Mouse (Mus musculus): ENCODE results near the gene Smyd1. TPM values are rescaled to one million over a fixed set of nuclear protein-coding genes. Genes with fewer than 3 reads are reported as not detected.
A peak's percentile ranks its signal among the peaks of the same experiment; 100 is the strongest.

Gene Smyd1
- polyA plus RNA-seq, 1 experiment, result 2.5 TPM

DNA sequence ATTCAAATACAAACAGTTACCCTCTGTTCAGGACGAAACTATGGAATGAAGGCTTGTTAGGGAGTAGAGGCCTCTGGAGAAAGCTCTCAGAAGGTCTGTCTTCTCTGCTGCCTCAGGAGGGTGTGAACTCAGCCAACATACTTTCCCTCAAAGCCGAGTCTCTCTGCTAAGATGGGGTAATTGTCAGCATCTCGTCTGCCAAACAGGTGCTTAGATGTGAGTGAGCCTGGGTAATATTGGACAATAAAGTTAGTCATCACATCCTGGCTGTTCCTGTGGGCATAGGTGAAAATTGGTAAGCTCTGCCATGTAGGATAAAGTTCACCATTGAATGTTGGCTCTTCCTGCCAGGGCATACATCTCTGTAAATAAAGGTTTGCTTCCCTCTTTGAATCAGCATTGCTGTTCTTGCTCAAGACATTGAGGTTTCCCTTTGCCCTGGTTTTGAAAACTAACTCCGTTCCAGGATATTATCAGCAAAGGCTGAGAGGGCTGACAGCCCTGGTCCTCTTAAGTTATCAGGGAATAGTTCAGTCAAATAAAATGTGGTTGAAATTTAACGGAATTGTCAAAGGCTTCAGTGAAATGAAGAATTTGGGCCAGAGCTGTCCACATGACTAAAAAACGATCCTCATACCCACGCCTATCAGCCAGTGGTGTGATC is 137.0 kb downstream of the Smyd1 start:
- Histone ChIP-seq H3K4me3 (ENCODE audit: insufficient read depth, low read depth, low read length) (no peak overlapping the region), H3K27ac (replicated peaks; ENCODE audit: low read depth, low read length) (peak overlapping the region; percentile 81), H3K4me1 (ENCODE audit: control insufficient read depth, insufficient read depth, insufficient read length, low read length) (no peaks in the 10 kb centered on the region)

DNA sequence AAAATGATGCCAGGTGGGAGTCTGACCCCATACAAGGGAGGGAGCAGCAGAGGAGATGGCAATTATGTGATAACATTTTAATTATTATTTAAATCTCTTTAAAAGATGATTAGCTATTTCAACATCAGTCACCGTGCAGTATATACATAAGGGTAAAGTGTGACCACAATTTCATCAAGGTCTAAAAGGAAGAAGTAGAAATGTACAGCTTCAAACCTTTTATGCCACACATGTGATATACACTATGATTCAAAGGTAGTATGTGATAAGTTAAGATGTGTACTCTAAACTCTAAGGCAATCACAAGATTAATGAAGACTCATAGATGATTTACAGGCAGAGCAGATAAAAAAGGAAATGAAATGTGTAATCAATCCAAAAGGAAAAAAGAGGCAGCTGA is 141.4 kb downstream of the Smyd1 start:
- Histone ChIP-seq H3K4me3 (ENCODE audit: insufficient read depth, low read depth, low read length) (no peak overlapping the region), H3K27ac (replicated peaks; ENCODE audit: low read depth, low read length) (no peak overlapping the region), H3K4me1 (ENCODE audit: control insufficient read depth, insufficient read depth, insufficient read length, low read length) (no peaks in the 10 kb centered on the region)

DNA sequence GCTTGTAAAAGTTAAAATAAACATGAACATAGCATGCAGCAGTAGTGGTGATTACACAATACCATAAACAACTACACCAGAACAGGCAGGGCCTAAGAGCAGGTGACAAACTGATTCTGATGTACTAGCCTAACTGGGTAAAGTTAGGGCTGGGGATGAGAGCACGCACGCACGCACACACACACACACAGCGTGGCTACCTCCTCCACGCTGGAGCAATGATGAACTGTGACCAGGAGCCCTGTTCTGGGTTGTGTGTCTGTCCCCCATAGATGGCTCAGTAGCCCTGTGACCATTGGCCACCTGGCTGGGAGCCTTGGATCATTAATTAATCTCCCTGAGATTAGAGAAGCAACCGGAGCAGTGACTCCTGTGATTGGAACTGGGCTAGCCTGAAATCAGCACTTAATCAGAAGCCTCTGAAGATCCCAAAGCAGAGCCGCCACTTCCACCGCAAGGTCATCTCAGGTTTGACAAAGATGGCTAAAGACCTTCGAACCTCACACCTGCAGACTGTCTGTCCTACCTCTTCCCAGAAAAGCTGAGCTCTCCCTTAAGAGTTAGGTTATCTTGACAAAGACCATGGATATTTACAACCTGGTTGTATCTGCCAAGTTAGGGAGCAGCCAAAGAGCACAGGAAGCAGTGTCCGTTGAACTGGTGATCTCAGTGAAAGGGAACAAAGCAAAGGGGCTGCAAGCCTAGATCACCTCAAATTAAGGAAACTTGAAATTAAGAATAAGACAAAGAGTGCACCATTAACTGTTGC is 149.0 kb downstream of the Smyd1 start:
- no peak overlapping the region for H3K4me3 ChIP-seq (ENCODE audit: insufficient read depth, low read depth, low read length)
- H3K27ac ChIP-seq (replicated peaks; ENCODE audit: low read depth, low read length), result no peak overlapping the region
- no peaks in the 10 kb centered on the region for H3K4me1 ChIP-seq (ENCODE audit: control insufficient read depth, insufficient read depth, insufficient read length, low read length)

DNA sequence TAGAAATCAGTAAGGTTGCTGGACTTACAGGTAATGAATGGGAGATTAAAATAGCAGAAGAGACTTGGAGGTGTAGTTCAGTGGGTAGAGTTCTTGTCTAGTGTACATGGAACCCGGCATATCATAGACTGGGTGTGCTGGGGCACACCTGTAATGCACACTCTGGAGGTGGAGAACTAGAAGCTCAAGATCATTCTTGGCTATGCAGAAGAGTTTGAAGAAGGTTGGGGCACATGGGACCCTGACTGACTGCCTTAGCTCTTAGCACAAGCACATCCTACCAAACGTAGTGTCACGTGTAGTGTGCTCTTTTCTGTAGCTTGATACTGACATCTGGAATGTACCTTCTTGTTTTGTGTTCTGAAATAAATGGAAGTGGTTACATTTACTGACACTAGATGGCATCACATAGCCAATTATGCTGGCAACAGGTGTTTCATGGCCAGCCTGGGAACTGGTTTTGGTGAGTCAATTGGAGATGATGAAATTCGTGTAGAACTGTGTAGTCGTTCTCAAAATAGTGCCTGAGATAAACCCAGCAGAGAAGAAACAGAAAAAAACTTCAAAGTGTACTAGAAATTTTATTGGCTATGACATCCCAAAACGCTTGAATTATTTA is 155.4 kb downstream of the Smyd1 start:
- Histone ChIP-seq H3K27ac (replicated peaks; ENCODE audit: low read depth, low read length) (no peak overlapping the region), H3K4me1 (ENCODE audit: control insufficient read depth, insufficient read depth, insufficient read length, low read length) (no peaks in the 10 kb centered on the region), H3K4me3 (ENCODE audit: insufficient read depth, low read depth, low read length) (no peak overlapping the region)

DNA sequence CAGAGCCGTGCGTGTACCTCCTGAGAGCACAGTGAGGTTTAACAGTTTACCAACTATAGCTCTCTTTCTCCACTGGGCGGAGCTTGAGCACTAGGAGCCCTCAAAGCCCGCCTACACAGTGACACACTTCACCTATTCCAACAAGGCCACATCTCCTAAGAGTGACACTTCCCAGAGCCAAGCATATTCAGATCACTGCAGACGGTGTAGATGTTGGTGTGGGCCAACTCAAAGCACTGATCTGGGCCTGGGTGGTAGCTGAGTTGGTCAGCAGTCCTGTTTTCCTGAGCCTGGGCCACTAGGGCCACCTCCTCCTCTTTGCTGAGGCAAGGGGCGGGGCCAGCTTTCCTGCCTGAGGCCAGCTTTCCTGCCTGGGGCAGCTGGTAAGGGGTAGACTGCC is 157.6 kb downstream of the Smyd1 start:
- no peaks in the 10 kb centered on the region for H3K4me1 ChIP-seq (ENCODE audit: control insufficient read depth, insufficient read depth, insufficient read length, low read length)
- no peak overlapping the region for H3K4me3 ChIP-seq (ENCODE audit: insufficient read depth, low read depth, low read length)
- no peak overlapping the region for H3K27ac ChIP-seq (replicated peaks; ENCODE audit: low read depth, low read length)

Other genes with a start within 250 kb of the Smyd1 start
- 12.7 and 15.9 TPM in 2 replicates for gene Thnsl2, start 177.8 kb downstream of the Smyd1 start, polyA plus RNA-seq (2012; ENCODE audit: insufficient read depth, insufficient read length, missing spikeins)
- 2.1 and 12.9 TPM in 2 replicates for gene Fabp1, start 122.4 kb downstream of the Smyd1 start, polyA plus RNA-seq (2012; ENCODE audit: insufficient read depth, insufficient read length, missing spikeins)
- 160 and 201 TPM in 2 replicates for gene Krcc1, start 50.6 kb downstream of the Smyd1 start, polyA plus RNA-seq (2012; ENCODE audit: insufficient read depth, insufficient read length, missing spikeins)
- gene Cd8b1, start 555 bp upstream of the Smyd1 start, polyA plus RNA-seq (2012; ENCODE audit: insufficient read depth, insufficient read length, missing spikeins), result 0.75 TPM in 1 of 2 replicates, not detected in the other
- 0.88 TPM in 1 of 2 replicates, not detected in the other for gene Cd8a, start 51.2 kb upstream of the Smyd1 start, polyA plus RNA-seq (2012; ENCODE audit: insufficient read depth, insufficient read length, missing spikeins)
- 38.1 and 48.0 TPM in 2 replicates for gene Rmnd5a, start 118.4 kb upstream of the Smyd1 start, polyA plus RNA-seq (2012; ENCODE audit: insufficient read depth, insufficient read length, missing spikeins)
- 12.8 and 17.1 TPM in 2 replicates for gene Rnf103, start 171.7 kb upstream of the Smyd1 start, polyA plus RNA-seq (2012; ENCODE audit: insufficient read depth, insufficient read length, missing spikeins)
- gene Chmp3, start 221.6 kb upstream of the Smyd1 start, polyA plus RNA-seq (2012; ENCODE audit: insufficient read depth, insufficient read length, missing spikeins), result 124 and 240 TPM in 2 replicates